Mouse (Mus musculus): ENCODE data around the gene Rhcg.

- TF ChIP-seq GATA1 (IDR thresholded peaks at IDR 0.05; ENCODE audit: borderline replicate concordance, low read length) (no peak), TAL1 (conservative IDR thresholded peaks at IDR 0.05; ENCODE audit: low read depth, low read length) (no peak), CTCF (IDR thresholded peaks at IDR 0.05; ENCODE audit: low read depth, low read length) (no peak), POLR2AphosphoS5 (IDR thresholded peaks at IDR 0.05; ENCODE audit: insufficient replicate concordance, low read depth, low read length) (no peak), GATA2 (IDR thresholded peaks at IDR 0.05; ENCODE audit: borderline replicate concordance, low read depth, low read length) (no peak)
Measured at GRCm38 (mm10) chr7:79563675-79564074, 53.8 kb downstream of the Rhcg start.

Measured in G1E (cell line).